Mouse (Mus musculus): ENCODE data around the gene Olfr745.

DNA sequence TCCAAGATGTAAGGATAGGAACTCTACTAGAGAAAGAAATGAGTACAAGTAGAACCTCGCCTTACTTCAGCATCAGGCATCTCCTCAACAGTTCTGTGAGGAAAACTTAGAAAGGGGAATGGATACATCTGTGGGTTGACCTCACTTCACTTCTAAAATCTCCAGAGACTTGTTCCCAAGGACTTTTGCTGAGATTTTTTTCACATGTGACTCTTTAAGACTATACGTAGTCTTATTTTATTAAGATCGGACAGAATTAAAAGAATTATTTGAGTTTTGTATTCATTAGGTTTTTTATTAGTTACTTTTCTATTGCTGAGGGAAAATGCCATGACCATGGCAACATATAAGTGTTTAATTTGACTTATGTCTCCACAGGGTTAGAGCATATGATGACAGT is 53.9 kb downstream of the Olfr745 start, which contains the start of gene Olfr747:
- TF ChIP-seq POLR2A (IDR thresholded peaks at IDR 0.05; ENCODE audit: borderline replicate concordance, insufficient read depth, low read length) (no peak), CTCF (IDR thresholded peaks at IDR 0.05; ENCODE audit: borderline replicate concordance, insufficient read depth, low read depth, low read length) (no peak)

All from cerebellum, adult 2 months (tissue).